Mouse (Mus musculus): ENCODE results near the gene Tmem131l. TPM values are rescaled to one million over a fixed set of nuclear protein-coding genes. Genes with fewer than 3 reads are reported as not detected.

Tmem131l gene
- polyA plus RNA-seq, 1 experiment from 2014 or later: 91.8 TPM

DNA sequence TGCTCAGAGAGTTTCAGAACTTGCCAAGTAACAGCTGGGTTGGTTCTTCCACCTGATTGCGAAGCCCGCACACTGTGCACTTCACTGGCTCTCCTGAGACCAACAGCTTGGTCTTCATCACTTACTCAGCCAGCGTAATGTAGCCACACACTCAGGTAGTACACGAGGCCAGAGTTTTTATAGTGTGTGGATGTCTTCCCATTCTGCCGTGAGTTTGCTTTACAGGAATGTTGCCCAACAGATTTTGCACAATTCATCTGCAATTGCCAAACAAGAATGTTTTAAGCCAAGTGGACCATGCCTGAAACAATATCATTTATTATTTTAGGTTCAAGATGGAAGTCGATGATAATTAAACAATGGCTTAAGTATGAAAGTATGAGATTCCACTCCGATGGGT lies 180.4 kb downstream of the Tmem131l start:
- 95% methylated on average over 7 of the region's 7 CpGs for WGBS
- Histone ChIP-seq H3K9me3 (no peaks in the 10 kb centered on the region), H3K4me3 (replicated peaks) (no peak overlapping the region), H3K4me2 (replicated peaks) (no peak overlapping the region), H3K4me1 (replicated peaks) (no peaks in the 10 kb centered on the region), H3K36me3 (no peaks in the 10 kb centered on the region), H3K9ac (replicated peaks) (no peak overlapping the region), H3K27me3 (no peaks in the 10 kb centered on the region), H3K27ac (no peak overlapping the region)
- no peak for ATAC-seq

DNA sequence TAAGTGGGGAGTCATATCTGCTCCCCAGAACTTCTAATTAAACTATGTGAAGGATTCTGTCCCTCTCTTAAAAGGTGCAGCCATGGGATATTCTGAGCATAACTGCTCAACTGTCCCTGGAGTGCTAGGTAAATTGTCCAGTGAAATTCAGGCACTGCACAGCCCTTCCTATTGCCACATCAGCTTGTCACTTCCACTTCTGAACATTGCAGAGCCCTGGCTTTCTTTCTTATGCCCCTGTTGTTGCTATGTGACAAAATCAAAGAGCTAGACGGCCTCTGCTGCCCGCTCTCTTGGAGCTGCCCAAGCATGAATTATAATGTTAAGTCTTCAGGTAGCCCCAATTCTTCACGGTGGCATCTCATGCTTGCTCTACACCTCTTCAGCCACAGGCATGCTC lies 180.9 kb downstream of the Tmem131l start:
- H3K4me1 ChIP-seq (replicated peaks): no peaks in the 10 kb centered on the region
- 60% methylated on average over 3 of the region's 3 CpGs for WGBS
- no peak overlapping the region for H3K27ac ChIP-seq
- H3K36me3 ChIP-seq: no peaks in the 10 kb centered on the region
- no peak overlapping the region for H3K4me2 ChIP-seq (replicated peaks)
- no peaks in the 10 kb centered on the region for H3K9me3 ChIP-seq
- no peaks in the 10 kb centered on the region for H3K27me3 ChIP-seq
- no peak overlapping the region for H3K4me3 ChIP-seq (replicated peaks)
- no peak overlapping the region for H3K9ac ChIP-seq (replicated peaks)
- ATAC-seq: no peak

DNA sequence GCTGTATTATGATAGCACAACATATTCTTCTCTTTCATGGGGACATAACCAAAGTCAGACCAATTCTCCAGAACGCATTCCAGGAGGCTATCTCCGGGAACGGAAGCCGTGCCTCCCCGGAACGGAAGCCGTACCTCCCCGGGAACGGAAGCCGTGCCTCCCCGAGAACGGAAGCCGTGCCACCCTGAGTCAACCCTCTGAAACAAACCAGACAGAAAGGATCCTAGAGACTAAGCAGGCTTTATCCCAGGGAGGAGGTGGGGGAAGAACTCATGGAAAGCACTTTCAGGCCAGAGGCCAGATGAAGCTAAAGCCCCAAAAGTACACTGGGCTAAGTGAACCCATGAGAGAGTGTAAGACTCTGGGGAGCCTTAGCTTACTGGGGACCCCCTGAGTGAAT lies 182.4 kb downstream of the Tmem131l start:
- no peak overlapping the region for H3K4me3 ChIP-seq (replicated peaks)
- no peak overlapping the region for H3K27ac ChIP-seq
- H3K27me3 ChIP-seq: no peaks in the 10 kb centered on the region
- H3K9ac ChIP-seq (replicated peaks): no peak overlapping the region
- no peak for ATAC-seq
- H3K36me3 ChIP-seq: no peaks in the 10 kb centered on the region
- H3K4me1 ChIP-seq (replicated peaks): 0 out of 2 replicates have a peak, but pooled peaks cover 4% of the 10 kb centered on the region
- H3K9me3 ChIP-seq: no peaks in the 10 kb centered on the region
- 94% methylated on average over 13 of the region's 13 CpGs for WGBS
- H3K4me2 ChIP-seq (replicated peaks): no peak overlapping the region

DNA sequence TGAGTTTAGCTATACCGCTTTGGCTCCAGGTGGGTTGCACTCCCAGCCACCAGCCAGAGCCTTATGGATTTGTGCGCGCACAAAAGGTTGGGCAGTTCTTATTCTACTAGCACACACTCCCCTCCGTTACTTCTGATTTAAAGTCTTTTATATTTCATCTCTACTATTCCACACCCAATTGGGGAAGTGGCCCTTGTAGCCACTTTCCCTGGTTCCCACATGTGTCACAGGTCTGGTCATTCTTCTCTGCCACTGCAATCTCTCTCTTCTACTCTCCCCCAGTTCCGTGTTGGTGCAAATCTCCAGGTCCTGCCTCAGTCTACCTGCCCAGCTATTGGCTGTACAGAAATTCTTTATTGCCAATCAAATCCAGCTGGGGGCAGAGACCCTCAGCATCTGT lies 184.3 kb downstream of the Tmem131l start:
- Histone ChIP-seq H3K27me3 (no peaks in the 10 kb centered on the region), H3K27ac (no peak overlapping the region), H3K4me2 (replicated peaks) (no peak overlapping the region), H3K36me3 (no peaks in the 10 kb centered on the region), H3K4me1 (replicated peaks) (0 out of 2 replicates have a peak, but pooled peaks cover 4% of the 10 kb centered on the region), H3K9ac (replicated peaks) (no peak overlapping the region), H3K9me3 (no peaks in the 10 kb centered on the region), H3K4me3 (replicated peaks) (no peak overlapping the region)
- ATAC-seq: no peak
- WGBS: 89% methylated on average over 5 of the region's 5 CpGs

DNA sequence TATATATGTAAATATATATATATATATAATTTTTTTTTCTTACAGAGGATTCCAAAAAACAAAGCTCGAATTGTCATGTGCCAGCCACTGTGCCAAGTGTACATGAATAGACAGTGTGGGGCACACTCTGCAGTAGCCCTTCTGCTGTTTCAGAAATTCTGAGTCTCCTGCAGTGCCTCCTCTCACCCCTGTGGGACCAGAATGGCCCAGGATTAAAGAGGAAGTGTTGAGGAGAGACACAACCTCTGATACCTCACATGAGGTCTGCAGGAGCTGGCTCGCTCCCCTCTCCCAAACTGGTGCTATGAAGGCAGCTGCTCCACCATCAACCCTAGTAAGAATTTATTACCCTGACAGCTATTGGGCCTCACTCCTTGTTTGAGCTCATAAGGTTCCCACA lies 190.6 kb downstream of the Tmem131l start:
- H3K36me3 ChIP-seq: no peaks in the 10 kb centered on the region
- no peak overlapping the region for H3K27ac ChIP-seq
- no peak overlapping the region for H3K9ac ChIP-seq (replicated peaks)
- WGBS: 71% methylated on average over 2 of the region's 2 CpGs
- H3K4me1 ChIP-seq (replicated peaks): 0 out of 2 replicates have a peak, but pooled peaks cover 4% of the 10 kb centered on the region
- H3K9me3 ChIP-seq: no peaks in the 10 kb centered on the region
- H3K4me3 ChIP-seq (replicated peaks): no peak overlapping the region
- no peak for ATAC-seq
- no peaks in the 10 kb centered on the region for H3K27me3 ChIP-seq
- H3K4me2 ChIP-seq (replicated peaks): no peak overlapping the region

Other genes starting within 250 kb of the Tmem131l start
- gene Tlr2, start 198.4 kb downstream of the Tmem131l start, polyA plus RNA-seq (2015; fragmentation: Nextera tagmentation; extraction: Ambion mirVana): 0.63 and 0.79 TPM in 2 replicates
- gene Mnd1, start 115.6 kb upstream of the Tmem131l start, polyA plus RNA-seq (2015; fragmentation: Nextera tagmentation; extraction: Ambion mirVana): 2.7 and 3.3 TPM in 2 replicates
- gene Gm6525, start 133.9 kb upstream of the Tmem131l start, polyA plus RNA-seq (2015; fragmentation: Nextera tagmentation; extraction: Ambion mirVana): 3.8 and 4.3 TPM in 2 replicates